Mouse (Mus musculus) forebrain, embryonic 15.5 days (tissue): ENCODE measurements around the gene Ccdc88b. TPM values are rescaled to one million over a fixed set of nuclear protein-coding genes. Genes with fewer than 3 reads are reported as not detected.

Experiments used
- ATAC-seq: fragments of 200-750 bp; cut with Nextera tagmentation; replicated peaks from 2 replicates; pipeline ENCODE4 v1.8.0; 2017; ENCODE audit warnings: mild to moderate bottlenecking, moderate TSS enrichment, moderate library complexity
- H3K27ac ChIP-seq: fragments of 300-500 bp; sonication (generic); replicated peaks from 2 replicates; pipeline ENCODE4 v1.5.1; 2015; ENCODE audit warnings: mild to moderate bottlenecking, inconsistent platforms
- H3K27me3 ChIP-seq: fragments of 300-500 bp; sonication (generic); 2 replicates; pipeline ENCODE4 v1.6.1; 2015; ENCODE audit warnings: inconsistent platforms
- H3K36me3 ChIP-seq: fragments of 300-500 bp; sonication (generic); 2 replicates; pipeline ENCODE4 v1.6.1; 2015; ENCODE audit warnings: mild to moderate bottlenecking, inconsistent platforms
- H3K4me1 ChIP-seq: fragments of 300-500 bp; sonication (generic); 2 replicates; pipeline ENCODE4 v1.6.1; 2015; ENCODE audit warnings: inconsistent platforms
- H3K4me2 ChIP-seq: fragments of 300-500 bp; sonication (generic); replicated peaks from 2 replicates; pipeline ENCODE4 v1.6.1; 2015; ENCODE audit warnings: mild to moderate bottlenecking, inconsistent platforms
- H3K4me3 ChIP-seq: fragments of 300-500 bp; sonication (generic); 2 replicates; pipeline ENCODE4 v1.5.1; 2015; ENCODE audit warnings: mild to moderate bottlenecking, inconsistent platforms
- H3K9ac ChIP-seq: fragments of 300-500 bp; sonication (generic); replicated peaks from 2 replicates; pipeline ENCODE4 v1.6.1; 2015; ENCODE audit warnings: mild to moderate bottlenecking, inconsistent platforms
- H3K9me3 ChIP-seq: fragments of 300-500 bp; sonication (generic); 2 replicates; pipeline ENCODE4 v1.6.1; 2016; ENCODE audit warnings: inconsistent platforms
- WGBS: fragments of 180-500 bp; shearing (Covaris S2); methylation state at CpG from one replicate; pipeline ENCODE4 v1.1.7; 2015; ENCODE audit warnings: mixed read lengths; 5-methylcytosine and 5-hydroxymethylcytosine counted together
- polyA plus RNA-seq: library from polyadenylated mRNA; unstranded; fragments of >200 nt; fragmentation: Nextera tagmentation; extraction: Ambion mirVana; gene quantifications from 2 replicates; pipeline ENCODE4 v1.2.1, GENCODE M21; 2015

Gene Ccdc88b
- polyA plus RNA-seq, 1 experiment from 2014 or later = 0.71 TPM

DNA sequence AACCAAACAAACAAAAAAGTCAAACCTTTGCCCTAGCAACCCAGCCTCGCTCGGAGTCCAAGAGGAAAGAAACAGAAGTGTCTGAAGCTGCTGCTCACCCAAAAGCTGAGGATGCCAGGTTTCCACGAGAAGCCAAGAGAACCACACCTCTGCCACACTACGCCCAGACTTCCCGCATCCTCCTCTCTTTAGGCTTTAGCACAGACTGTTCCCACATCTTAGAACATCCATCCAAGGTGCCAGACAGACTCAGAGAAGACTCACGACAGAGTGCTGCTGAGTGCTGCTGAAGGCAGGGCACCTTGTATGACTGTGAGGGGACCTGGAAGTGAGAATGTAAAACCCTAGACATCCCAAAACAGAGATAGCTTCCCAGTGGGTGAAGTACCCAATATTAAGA is 17.8 kb upstream of the Ccdc88b start:
- 91% methylated on average over 6 of the region's 6 CpGs for WGBS
- Histone ChIP-seq H3K9me3 (no peaks in the 10 kb centered on the region), H3K27me3 (no peaks in the 10 kb centered on the region), H3K36me3 (no peaks in the 10 kb centered on the region), H3K9ac (no peak overlapping the region), H3K4me2 (no peak overlapping the region), H3K4me1 (no peaks in the 10 kb centered on the region), H3K4me3 (no peak overlapping the region), H3K27ac (no peak overlapping the region)
- ATAC-seq = no peak

DNA sequence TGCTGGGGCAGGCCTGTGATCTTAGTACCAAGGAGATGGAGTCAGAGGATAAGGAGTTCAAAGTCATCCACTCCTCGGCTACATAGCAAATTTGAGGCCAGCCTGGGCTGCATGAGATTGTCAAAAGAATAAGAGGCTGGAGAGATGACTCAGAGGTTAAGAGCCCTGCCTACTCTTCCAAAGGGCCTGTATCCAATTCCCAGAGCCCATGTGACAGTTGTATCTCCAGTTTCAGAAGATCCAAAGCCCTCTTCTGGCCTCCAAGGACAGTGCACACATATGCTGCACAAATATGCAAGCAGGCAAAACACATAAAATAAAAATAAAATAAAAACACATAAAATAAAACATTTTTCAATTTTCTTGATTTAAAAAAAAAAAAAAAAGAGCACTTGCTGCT is 16.2 kb upstream of the Ccdc88b start:
- no peak overlapping the region for H3K4me3 ChIP-seq
- no peak for ATAC-seq
- WGBS = 100% methylated on average over 1 of the region's 1 CpGs

DNA sequence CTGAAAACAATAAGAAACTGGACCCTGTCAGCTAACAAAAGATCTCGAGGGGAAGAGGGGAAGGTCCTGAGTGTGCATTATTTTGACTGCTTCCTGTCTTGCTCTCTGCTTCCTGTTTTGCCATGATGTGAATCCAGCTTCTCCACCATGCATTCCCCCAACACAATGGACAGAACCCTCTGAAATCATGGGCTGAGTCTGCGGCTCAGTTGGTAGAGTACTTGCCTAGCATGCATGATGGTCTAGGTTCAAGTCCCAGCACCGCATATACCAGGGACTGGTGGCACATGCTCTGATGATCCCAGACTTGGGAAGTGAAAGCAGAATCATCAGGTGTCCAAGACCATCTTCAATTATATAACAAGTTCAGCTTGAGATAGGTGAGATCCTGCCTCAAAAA is 14.7 kb upstream of the Ccdc88b start:
- Histone ChIP-seq H3K4me3 (no peak overlapping the region), H3K9me3 (no peaks in the 10 kb centered on the region), H3K27ac (no peak overlapping the region), H3K36me3 (no peaks in the 10 kb centered on the region), H3K4me2 (no peak overlapping the region), H3K4me1 (no peaks in the 10 kb centered on the region), H3K27me3 (no peaks in the 10 kb centered on the region), H3K9ac (no peak overlapping the region)
- 75% methylated on average over 3 of the region's 3 CpGs for WGBS
- no peak for ATAC-seq

More for the DNA sequence above, 16.2 kb upstream of the Ccdc88b start:
- Histone ChIP-seq H3K4me2 (no peak overlapping the region), H3K27me3 (no peaks in the 10 kb centered on the region), H3K27ac (no peak overlapping the region), H3K36me3 (no peaks in the 10 kb centered on the region), H3K4me1 (no peaks in the 10 kb centered on the region), H3K9ac (no peak overlapping the region), H3K9me3 (no peaks in the 10 kb centered on the region)

DNA sequence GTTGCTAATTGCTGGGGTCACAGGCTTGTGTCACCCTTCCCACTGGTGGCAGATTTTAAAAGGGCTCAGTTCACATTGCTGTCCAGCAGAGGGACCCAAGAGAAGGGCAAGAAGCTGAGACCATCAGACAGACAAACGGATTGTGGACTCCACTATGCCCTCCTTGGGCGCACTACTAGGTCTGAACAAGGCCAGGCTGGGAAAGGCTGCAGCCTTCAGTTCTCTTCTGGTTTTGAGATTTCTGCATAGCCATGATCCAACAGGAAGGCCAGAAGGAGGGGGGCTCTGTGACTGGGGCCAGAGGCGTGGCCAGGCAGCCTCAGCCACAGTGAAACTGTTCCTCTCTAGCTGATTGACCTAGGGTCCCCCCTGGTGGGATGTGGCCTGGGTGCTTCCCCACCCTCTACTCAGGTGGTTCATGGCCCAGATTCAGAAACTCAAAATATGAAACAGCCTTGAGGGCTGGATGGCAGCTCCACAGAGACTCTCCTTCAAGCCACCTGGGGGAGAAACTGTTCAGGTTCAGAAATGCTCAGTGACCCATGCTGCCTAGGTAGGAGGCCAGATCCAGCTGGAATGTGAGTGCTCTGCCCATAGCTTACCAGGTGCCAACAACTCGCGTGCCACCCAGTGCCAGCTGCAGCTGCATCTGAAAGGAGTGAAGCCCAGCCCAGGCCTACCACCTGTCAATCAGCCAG is 13.7 kb upstream of the Ccdc88b start:
- 70% methylated on average over 5 of the region's 5 CpGs for WGBS
- no peaks in the 10 kb centered on the region for H3K4me1 ChIP-seq
- H3K27me3 ChIP-seq = no peaks in the 10 kb centered on the region
- H3K4me2 ChIP-seq = no peak overlapping the region
- H3K4me3 ChIP-seq = no peak overlapping the region
- ATAC-seq = no peak
- no peak overlapping the region for H3K9ac ChIP-seq
- H3K36me3 ChIP-seq = no peaks in the 10 kb centered on the region
- H3K9me3 ChIP-seq = no peaks in the 10 kb centered on the region
- H3K27ac ChIP-seq = no peak overlapping the region

DNA sequence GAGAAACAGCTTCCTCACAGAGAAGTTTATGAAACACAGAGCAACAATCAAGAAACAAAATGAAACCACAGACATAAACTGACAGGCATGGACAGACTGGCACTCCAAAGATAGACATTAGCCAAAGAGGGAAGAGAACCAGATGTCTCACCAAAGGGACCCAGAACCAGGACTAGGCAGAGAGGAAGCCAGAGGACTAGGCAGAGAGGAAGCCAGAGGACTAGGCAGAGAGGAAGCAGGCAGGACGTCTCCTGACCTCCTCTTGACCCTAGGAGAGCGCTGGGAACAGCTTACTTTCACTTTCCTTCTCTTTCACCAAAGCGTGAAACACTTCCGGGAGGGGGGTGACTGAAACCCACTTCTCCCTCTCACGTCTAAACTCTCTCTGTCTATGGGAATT is 11.3 kb upstream of the Ccdc88b start:
- Histone ChIP-seq H3K4me3 (no peak overlapping the region), H3K9me3 (no peaks in the 10 kb centered on the region), H3K36me3 (no peaks in the 10 kb centered on the region), H3K27ac (no peak overlapping the region), H3K9ac (no peak overlapping the region), H3K4me1 (no peaks in the 10 kb centered on the region), H3K4me2 (no peak overlapping the region), H3K27me3 (no peaks in the 10 kb centered on the region)
- ATAC-seq = no peak
- 16% methylated on average over 5 of the region's 5 CpGs for WGBS

DNA sequence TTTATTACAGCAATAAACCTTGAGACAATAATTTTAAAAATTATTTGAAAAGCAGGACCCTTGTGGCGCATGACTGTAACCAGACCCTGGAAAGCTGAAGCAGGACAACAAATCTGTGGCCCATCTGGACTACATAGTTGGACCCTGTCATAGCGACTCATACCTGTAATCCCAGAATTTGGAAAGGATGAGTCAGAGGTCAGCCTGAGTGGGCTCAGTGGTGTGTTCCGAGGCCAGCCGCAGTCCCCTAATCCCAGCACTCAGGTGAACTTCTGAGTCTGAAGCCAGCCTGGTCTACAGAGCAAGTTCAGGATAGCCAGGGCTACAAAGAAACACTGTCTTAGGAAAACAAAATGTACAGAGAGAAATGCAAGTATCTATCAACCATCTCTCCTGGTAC is 3.4 kb upstream of the Ccdc88b start:
- Histone ChIP-seq H3K36me3 (no peaks in the 10 kb centered on the region), H3K4me3 (no peak overlapping the region), H3K9me3 (no peaks in the 10 kb centered on the region), H3K4me2 (no peak overlapping the region), H3K4me1 (0 out of 2 replicates have a peak, but pooled peaks cover 5% of the 10 kb centered on the region), H3K27ac (no peak overlapping the region), H3K9ac (no peak overlapping the region), H3K27me3 (no peaks in the 10 kb centered on the region)
- ATAC-seq = no peak
- 94% methylated on average over 4 of the region's 4 CpGs for WGBS

DNA sequence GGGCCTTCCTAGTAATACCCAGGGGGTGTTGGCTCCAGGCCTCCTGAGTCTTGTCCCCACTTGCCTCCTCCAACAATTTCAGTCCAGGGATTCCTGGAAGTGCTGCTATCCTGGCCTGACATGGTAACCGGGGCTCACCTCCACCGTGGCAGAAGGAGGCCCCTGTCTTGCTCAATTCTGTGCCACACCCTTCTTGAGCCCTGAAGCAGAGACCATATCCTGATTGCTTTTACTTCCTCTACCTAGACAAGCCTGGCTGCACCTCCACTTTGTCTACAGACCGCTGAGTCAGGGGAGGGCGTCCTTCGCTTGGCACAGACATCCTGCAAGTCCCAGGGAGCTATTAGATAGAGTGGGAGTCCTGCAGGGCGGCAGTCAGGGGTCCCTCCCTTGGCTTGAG is 2.7 kb upstream of the Ccdc88b start:
- Histone ChIP-seq H3K9me3 (no peaks in the 10 kb centered on the region), H3K27me3 (no peaks in the 10 kb centered on the region), H3K4me3 (no peak overlapping the region), H3K9ac (no peak overlapping the region), H3K27ac (no peak overlapping the region), H3K4me1 (peaks cover 11% of the 10 kb centered on the region), H3K36me3 (no peaks in the 10 kb centered on the region), H3K4me2 (no peak overlapping the region)
- no peak for ATAC-seq
- 78% methylated on average over 6 of the region's 6 CpGs for WGBS

DNA sequence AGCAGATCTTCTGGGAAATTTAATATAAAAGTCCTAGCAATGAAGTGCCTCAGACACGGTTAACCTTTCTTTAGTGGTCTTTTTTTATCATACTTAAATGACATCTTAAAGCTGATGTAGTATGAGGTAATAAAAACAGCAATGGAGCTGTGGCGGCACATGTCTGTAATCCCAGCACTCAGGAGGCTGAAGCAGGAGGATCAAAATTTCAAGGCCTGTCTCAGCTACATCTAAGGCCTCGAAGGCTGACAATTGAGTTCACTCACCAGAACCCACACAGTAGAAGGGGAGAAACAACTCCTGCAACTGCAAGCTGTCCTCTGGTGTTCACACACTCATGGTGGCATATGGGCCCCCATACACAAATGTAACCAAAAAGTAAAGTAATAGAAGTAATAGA is 2.0 kb upstream of the Ccdc88b start:
- ATAC-seq = no peak
- WGBS = 86% methylated on average over 3 of the region's 3 CpGs
- no peak overlapping the region for H3K4me3 ChIP-seq

DNA sequence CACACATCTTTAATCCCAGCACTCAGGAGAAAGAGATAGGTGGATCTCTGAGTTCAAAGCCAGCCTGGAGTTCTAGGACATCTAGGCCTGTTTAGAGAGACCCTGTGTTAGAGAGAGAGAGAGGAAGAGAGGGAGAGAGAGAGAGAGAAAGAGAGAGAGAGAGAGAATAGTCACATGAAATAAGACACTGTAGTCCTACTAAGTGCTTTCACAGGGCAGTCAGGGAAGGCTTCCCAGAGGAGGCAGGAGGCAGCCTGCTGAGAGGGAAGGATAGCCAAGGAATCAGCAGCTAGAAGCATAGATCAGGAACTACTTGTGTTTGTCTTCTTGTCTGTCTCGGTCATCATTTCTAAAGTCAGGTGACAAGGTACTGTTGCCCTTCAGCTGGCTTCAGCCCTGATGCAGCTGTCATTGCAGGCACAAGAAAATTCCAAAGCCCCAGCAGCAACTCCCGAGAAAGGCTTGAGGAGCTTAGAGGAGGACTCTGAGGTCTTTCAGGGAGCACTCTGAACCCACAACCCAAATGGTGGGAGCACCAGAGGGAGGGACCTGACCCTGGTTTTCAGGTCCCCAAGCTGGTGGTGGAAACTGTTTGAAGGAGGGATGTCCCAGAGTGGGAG is 1.1 kb upstream of the Ccdc88b start:
- Histone ChIP-seq H3K9me3 (no peaks in the 10 kb centered on the region), H3K27me3 (no peaks in the 10 kb centered on the region), H3K4me1 (peaks cover 20% of the 10 kb centered on the region), H3K27ac (no peak overlapping the region), H3K4me3 (no peak overlapping the region), H3K36me3 (no peaks in the 10 kb centered on the region), H3K9ac (no peak overlapping the region), H3K4me2 (no peak overlapping the region)
- no peak for ATAC-seq
- 72% methylated on average over 2 of the region's 2 CpGs for WGBS

More for the DNA sequence above, 2.0 kb upstream of the Ccdc88b start:
- no peaks in the 10 kb centered on the region for H3K27me3 ChIP-seq
- H3K4me2 ChIP-seq = no peak overlapping the region
- H3K27ac ChIP-seq = no peak overlapping the region
- H3K9me3 ChIP-seq = no peaks in the 10 kb centered on the region
- H3K4me1 ChIP-seq = peaks cover 19% of the 10 kb centered on the region
- H3K36me3 ChIP-seq = no peaks in the 10 kb centered on the region
- no peak overlapping the region for H3K9ac ChIP-seq

DNA sequence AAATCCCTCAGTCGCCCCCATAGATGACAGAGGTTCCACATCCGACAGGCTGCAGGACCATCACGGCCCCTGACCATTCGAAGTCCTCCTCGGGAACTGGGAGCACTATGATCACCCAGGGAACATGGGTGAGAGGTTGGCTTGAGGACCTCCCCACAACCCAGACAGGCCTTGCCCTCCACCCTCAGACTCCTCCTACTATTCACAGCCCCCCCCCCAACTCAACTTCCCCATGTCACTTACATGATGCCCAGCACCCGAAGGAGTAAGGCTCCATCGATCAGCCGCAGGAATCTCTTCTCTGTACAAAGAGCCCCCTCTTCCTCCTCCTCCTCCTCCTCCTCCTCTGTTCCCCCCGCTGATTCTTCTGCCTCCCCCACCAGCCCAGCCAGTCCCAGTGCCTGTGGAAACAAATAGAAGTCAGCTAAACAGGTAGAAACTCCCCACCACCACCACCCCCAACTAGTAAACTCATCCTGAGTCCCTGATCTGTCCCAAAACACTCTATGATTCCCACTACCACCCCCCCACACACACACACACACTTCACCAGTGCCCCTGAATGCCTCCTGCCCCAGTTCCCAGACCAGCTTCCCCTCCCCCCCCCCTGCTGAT is 513 bp downstream of the Ccdc88b start:
- Histone ChIP-seq H3K36me3 (no peaks in the 10 kb centered on the region), H3K27ac (no peak overlapping the region), H3K9ac (no peak overlapping the region), H3K4me1 (peaks cover 20% of the 10 kb centered on the region), H3K27me3 (no peaks in the 10 kb centered on the region), H3K9me3 (no peaks in the 10 kb centered on the region), H3K4me2 (no peak overlapping the region), H3K4me3 (no peak overlapping the region)
- no peak for ATAC-seq
- 76% methylated on average over 9 of the region's 9 CpGs for WGBS

DNA sequence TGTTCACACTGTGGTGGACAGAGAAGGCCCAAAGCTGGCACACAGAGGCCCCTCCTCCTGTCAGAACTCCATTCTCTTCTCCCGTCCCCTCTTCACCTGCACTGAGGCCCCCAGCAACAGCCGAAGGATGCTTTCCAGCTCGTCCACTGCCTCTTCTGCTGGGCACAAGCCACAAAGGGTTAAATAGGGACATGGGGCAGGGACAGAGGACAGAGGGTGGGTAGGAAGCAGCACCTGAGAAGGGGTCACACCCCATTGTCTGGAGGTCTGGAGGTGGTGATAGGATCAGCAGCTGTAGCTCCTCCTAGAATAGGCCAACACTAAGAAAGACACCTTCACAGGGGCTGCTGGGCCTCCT is 1.0 kb downstream of the Ccdc88b start:
- WGBS = 52% methylated on average over 3 of the region's 3 CpGs
- no peak overlapping the region for H3K9ac ChIP-seq
- no peaks in the 10 kb centered on the region for H3K36me3 ChIP-seq
- H3K27me3 ChIP-seq = no peaks in the 10 kb centered on the region
- no peak overlapping the region for H3K4me3 ChIP-seq
- H3K9me3 ChIP-seq = no peaks in the 10 kb centered on the region
- H3K4me2 ChIP-seq = no peak overlapping the region
- peaks cover 20% of the 10 kb centered on the region for H3K4me1 ChIP-seq
- no peak for ATAC-seq
- no peak overlapping the region for H3K27ac ChIP-seq

DNA sequence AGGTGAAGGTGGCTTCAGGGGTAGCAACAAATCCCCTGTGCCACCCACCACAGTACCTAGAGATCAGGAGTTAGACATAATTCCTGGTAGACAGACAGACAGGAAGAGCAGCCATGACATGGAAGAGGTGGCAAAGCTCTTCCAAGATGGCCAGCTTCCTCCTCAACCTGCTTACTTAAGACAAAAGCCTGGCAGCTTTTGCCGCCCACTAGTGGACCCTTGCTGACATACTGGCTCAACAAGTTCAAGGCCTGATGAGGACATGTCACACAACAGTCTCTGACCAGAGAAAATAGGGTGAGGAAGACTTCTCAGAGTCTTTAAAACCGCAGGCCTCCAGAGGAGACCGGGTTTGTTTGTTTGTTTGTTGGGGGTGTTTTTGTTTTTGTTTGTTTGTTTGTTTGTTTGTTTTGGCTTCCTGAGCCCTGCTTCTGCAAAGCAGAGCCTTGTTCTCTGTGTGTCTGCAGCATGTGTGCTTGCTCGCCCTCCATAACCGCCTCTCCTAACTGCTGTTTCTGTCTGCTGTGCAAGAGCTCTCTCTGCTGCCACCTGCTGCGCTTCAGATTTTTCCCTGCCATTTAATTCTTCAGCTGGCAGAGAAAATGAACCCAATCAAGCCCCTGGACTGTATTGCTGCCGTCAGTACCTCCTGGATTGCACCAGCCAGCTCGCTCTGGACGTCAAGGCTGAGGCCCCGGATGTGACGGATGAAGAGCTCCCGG is 1.6 kb downstream of the Ccdc88b start:
- Histone ChIP-seq H3K9ac (no peak overlapping the region), H3K27ac (no peak overlapping the region), H3K36me3 (no peaks in the 10 kb centered on the region), H3K27me3 (no peaks in the 10 kb centered on the region), H3K4me2 (no peak overlapping the region), H3K9me3 (no peaks in the 10 kb centered on the region), H3K4me1 (peaks cover 20% of the 10 kb centered on the region), H3K4me3 (no peak overlapping the region)
- WGBS = 29% methylated on average over 12 of the region's 12 CpGs
- 0 out of 2 replicates have a peak, but pooled peaks have one; percentile 38 for ATAC-seq
